Mouse (Mus musculus): ENCODE data around the gene Zxdb. TPM values are rescaled to one million over a fixed set of nuclear protein-coding genes. Genes with fewer than 3 reads are reported as not detected.

The Zxdb gene
- polyA plus RNA-seq, 1 experiment from 2014 or later: 1.7 TPM

Other genes with a start within 250 kb of the Zxdb start
- 858 and 871 TPM in 2 replicates for gene Maged1, start 182.4 kb upstream of the Zxdb start, polyA plus RNA-seq (2016; fragmentation: Nextera tagmentation; extraction: Ambion mirVana)
- 12.5 and 13.9 TPM in 2 replicates for gene Gspt2, start 88.5 kb upstream of the Zxdb start, polyA plus RNA-seq (2016; fragmentation: Nextera tagmentation; extraction: Ambion mirVana)